Mouse (Mus musculus): Measurements from ENCODE around the gene Igsf8.

Gene Igsf8

GRCm38 (mm10) chr1:172352001-172352400 lies 90.6 kb downstream of the Igsf8 start:
- DNase-seq, result no peak

DNA sequence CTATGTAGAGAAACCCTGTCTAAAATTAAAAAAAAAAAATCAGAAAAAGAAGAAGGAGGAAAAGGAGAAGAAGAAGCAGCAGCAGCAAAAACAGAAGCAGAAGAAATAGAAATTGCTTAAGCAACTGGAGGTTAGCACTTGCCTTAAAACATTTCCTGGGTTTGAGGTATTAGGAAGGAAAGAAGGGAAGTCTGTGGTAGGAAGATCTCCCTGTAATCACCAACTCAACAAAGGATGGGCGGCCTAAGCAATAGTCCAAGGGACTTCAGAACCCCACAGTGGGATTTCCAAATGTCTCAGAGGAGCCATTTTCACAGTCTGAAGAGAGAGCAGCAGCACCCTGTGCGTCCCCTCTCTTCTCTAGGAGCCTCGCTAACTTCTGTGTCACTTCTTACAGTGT lies 91.0 kb downstream of the Igsf8 start:
- no peak for DNase-seq

DNA sequence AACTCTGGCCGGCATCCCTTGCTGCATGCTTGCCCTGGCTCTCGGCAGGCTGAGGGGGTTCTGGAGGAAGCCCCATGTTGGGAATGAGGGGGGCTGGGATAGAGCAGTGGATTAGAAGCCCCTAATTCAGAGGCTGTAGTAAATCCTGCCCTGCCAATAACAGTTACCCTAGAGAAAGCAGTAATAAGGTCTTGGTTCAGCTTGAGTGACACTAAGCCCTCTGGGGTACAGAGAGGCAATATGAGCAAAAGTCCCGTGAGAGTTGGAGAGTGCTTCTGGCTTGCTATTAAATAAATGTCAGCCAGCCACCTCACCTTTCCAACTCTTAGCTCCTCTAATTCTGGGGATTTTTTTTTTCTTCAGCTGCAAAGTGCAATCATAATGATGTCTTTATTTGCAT lies 93.9 kb downstream of the Igsf8 start:
- DNase-seq, result no peak

DNA sequence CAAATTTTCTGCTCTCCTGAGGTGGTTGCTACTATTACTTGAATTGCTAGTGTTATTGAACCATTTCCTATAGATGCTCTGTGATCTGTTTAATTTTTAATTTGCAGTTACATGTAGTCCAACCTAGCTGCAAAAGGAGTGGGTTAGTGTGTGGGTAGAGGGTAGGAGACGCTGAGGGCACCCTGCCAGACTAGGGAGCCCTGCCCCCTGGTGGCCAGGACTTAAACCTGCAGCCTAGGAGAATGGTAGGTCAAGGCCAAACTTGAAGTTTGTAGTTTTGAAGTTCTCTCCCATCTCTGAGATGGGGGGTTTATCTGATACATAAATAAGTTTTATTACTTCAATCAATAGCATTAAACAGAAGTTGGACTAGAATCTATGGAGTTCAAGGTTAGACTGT lies 96.1 kb downstream of the Igsf8 start:
- DNase-seq, result peak; percentile 62 to 64

DNA sequence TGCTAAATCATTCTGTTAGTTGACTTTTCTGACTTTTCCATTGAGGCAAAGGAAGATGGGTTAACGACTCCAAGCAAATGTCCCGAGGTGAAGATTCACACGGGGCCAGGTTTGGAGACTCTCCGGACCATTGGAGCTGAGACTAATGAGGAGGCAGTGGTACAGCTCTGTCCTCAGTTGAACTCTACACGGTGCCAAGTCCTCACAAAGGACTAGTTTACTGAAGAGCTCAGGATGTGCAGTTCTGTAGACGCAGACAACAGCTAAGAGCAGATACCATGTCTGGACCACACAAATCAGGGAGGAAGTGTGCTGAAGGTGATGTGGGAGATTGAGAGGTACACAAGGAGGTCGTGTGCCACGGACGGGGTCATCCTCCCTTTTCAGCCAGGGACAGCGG lies 96.9 kb downstream of the Igsf8 start:
- peak in 1 of 2 experiments; percentile 48 for DNase-seq

GRCm38 (mm10) chr1:172364684-172365083 lies 103.2 kb downstream of the Igsf8 start:
- DNase-seq, result peak; percentile 54 to 57

GRCm38 (mm10) chr1:172368768-172369418 lies 107.5 kb downstream of the Igsf8 start:
- DNase-seq, result peak; percentile 44 to 64
